Mouse (Mus musculus) spleen, adult 2 months (tissue): ENCODE measurements around the gene Wdcp.

ENCODE experiments used
- CTCF ChIP-seq: fragments of 200-500 bp; IDR thresholded peaks from 2 replicates; pipeline ENCODE4 v1.5.1; 2011; ENCODE audit warnings: mild to moderate bottlenecking, inconsistent platforms; ENCODE audit not compliant: insufficient read depth, insufficient read length, insufficient replicate concordance; ENCODE audit errors: extremely low read depth
- POLR2A ChIP-seq: fragments of 200-500 bp; IDR thresholded peaks from 2 replicates; pipeline ENCODE4 v1.6.1; 2011; ENCODE audit warnings: low read depth, low read length, inconsistent platforms

GRCm38 (mm10) chr12:4898024-4898423, 54.9 kb downstream of the Wdcp start:
- no peak for TF ChIP-seq POLR2A
- TF ChIP-seq CTCF, result no peak
